Mouse (Mus musculus): ENCODE measurements around the gene Ajm1.

DNA sequence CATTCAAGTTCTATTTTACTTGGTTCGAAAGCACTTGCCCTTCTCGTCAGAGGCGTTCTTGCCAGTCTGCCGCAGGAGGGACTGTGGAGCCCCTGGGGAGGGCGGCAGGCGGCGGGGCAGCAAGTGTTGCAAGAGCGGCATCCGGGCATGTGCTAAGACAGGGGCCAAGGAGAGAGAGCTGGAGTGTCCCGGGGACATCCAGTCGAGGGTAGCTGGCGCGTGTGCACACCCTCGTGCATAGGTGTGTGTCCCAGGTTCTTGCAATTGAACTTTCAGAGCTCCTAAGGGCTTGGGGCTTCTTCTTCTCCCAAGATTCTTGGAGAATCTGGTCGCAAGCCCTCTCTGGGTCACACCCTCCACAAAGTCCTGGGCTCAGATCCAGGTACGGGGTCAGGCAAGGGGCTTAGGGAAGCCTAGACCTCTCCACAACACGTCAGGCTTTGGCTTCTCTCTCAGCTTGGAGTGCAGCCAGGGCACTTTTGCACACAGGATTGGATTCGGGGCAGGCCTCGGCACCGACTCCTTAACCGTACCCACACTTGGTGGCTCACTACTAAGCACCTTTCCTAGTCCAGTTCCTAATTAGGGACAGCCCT, 6.0 kb downstream of the Ajm1 start:
- TF ChIP-seq CTCF (conservative IDR thresholded peaks at IDR 0.05; ENCODE audit: low read length) (no peak), NANOG (IDR thresholded peaks at IDR 0.05; ENCODE audit: borderline replicate concordance, low read length) (no peak), POU5F1 (IDR thresholded peaks at IDR 0.05; ENCODE audit: borderline replicate concordance, low read length) (no peak)

All from E14TG2a.4 (cell line).